ENCODE assay signal across 9 mouse cellular contexts in genomic region chr6:67048880-67049694, GRCm38 (mm10). TPM values are rescaled to one million over a fixed set of nuclear protein-coding genes. Genes with fewer than 3 reads are reported as not detected.
A peak's percentile ranks its signal among the peaks of the same experiment; 100 is the strongest.
DNase-seq lines count a peak whose midpoint lies in the region; ATAC-seq and TF ChIP-seq lines count a peak whose summit lies in the region.
"Had no signal": no experiment of that assay in that cellular context is flagged by ENCODE, and none has a peak within 500 bp of the region (broad histone marks: within the 10 kb centered on the region; RNA-seq: fewer than 3 reads in every experiment).

No protein-coding gene starts in this region.

- H3K27me3 ChIP-seq in G1E (ENCODE audit: insufficient read depth, low read length), result no peaks in the 10 kb centered on the region
- H3K27me3 ChIP-seq in MEL (ENCODE audit: control insufficient read depth in 1 of 2, insufficient read depth in 2 of 2, low read length in 2 of 2), result no peaks in the 10 kb centered on the region
- no peaks in the 10 kb centered on the region for H3K27me3 ChIP-seq in hindbrain, embryonic 13.5 days
- H3K27me3 ChIP-seq: limb, embryonic 12.5 days; Patski had no signal

- 26% methylated on average over 7 of the region's 7 CpGs for WGBS in hindbrain, embryonic 13.5 days

- H3K36me3 ChIP-seq in G1E (replicated peaks), result no peaks in the 10 kb centered on the region
- peaks cover 0 to 31% of the 10 kb centered on the region in 2 experiments; a peak in 2 of 4 replicates for H3K36me3 ChIP-seq in MEL (ENCODE audit: control insufficient read depth in 1 of 2, insufficient read depth in 2 of 2, low read length in 2 of 2)
- no peaks in the 10 kb centered on the region for H3K36me3 ChIP-seq in hindbrain, embryonic 13.5 days
- H3K36me3 ChIP-seq: limb, embryonic 12.5 days had no signal

- peak; percentile 31 for ATAC-seq in G1E (ENCODE audit: extremely low read depth, insufficient number of reproducible peaks, low FRiP score, poor library complexity, severe bottlenecking)
- peak; percentile 84 for ATAC-seq in hindbrain, embryonic 13.5 days (ENCODE audit: low FRiP score)
- ATAC-seq in megakaryocyte-erythroid progenitor cell, adult 5-6 weeks (replicated peaks; ENCODE audit: low FRiP score, low TSS enrichment, poor library complexity, severe bottlenecking), result peak; percentile 44; the same call in 1 of the 2 replicates
- ATAC-seq: Patski had no signal

- TF ChIP-seq POLR2A in MEL (IDR thresholded peaks at IDR 0.05; ENCODE audit: control insufficient read depth in 1 of 2, insufficient read depth in 1 of 2, low read depth in 1 of 2, low read length in 2 of 2, poor library complexity in 1 of 2), result no peak

- no peak overlapping the region for H3K27ac ChIP-seq in MEL (ENCODE audit: control insufficient read depth, low read depth, low read length)
- peak overlapping the region; percentile 62 for H3K27ac ChIP-seq in hindbrain, embryonic 13.5 days
- no peak overlapping the region for H3K27ac ChIP-seq in left cerebral cortex, adult 2 months
- H3K27ac ChIP-seq: limb, embryonic 12.5 days had no signal

- no peaks in the 10 kb centered on the region for H3K79me2 ChIP-seq in MEL (ENCODE audit: control insufficient read depth, insufficient read depth, low read length, poor library complexity)

- peak in 1 of 2 experiments; percentile 28; a peak in 1 of 4 replicates for TF ChIP-seq EP300 in MEL (IDR thresholded peaks at IDR 0.05; ENCODE audit: low read depth in 1 of 2, low read length in 2 of 2)

- intact Hi-C loops in left cerebral cortex, postnatal 36 days (cut with DNase I), result no loop called here
- intact Hi-C loops in left cerebral cortex, adult 2 months (cut with DNase I), result no loop called here

- H3K9me3 ChIP-seq in G1E (replicated peaks), result no peaks in the 10 kb centered on the region
- no peaks in the 10 kb centered on the region for H3K9me3 ChIP-seq in MEL (replicated peaks; ENCODE audit: insufficient read depth, low read length)
- no peaks in the 10 kb centered on the region for H3K9me3 ChIP-seq in hindbrain, embryonic 13.5 days
- H3K9me3 ChIP-seq: limb, embryonic 12.5 days had no signal

- TF ChIP-seq CTCF in G1E (IDR thresholded peaks at IDR 0.05; ENCODE audit: low read depth, low read length) (no peak), MEL (IDR thresholded peaks at IDR 0.05 in 2 of 3, conservative IDR thresholded peaks at IDR 0.05 in 1 of 3; ENCODE audit: control insufficient read depth in 1 of 3, insufficient read depth in 1 of 3, low read depth in 2 of 3, low read length in 3 of 3, poor library complexity in 1 of 3, severe bottlenecking in 1 of 3) (no peak)
- no peak for TF ChIP-seq CTCF in left cerebral cortex, adult 2 months (IDR thresholded peaks at IDR 0.05)

- H3K4me2 ChIP-seq in hindbrain, embryonic 13.5 days, result no peak overlapping the region
- H3K4me2 ChIP-seq: limb, embryonic 12.5 days had no signal

- no peak overlapping the region for H3K9ac ChIP-seq in MEL (ENCODE audit: control insufficient read depth, low read depth, low read length, poor library complexity, severe bottlenecking)
- no peak overlapping the region for H3K9ac ChIP-seq in hindbrain, embryonic 13.5 days
- H3K9ac ChIP-seq: limb, embryonic 12.5 days had no signal

- peaks cover 47% of the 10 kb centered on the region for H3K4me1 ChIP-seq in G1E (ENCODE audit: insufficient read depth, low read depth, low read length)
- peaks cover 11 to 13% of the 10 kb centered on the region in 2 experiments for H3K4me1 ChIP-seq in MEL (ENCODE audit: control insufficient read depth in 1 of 2, insufficient read depth in 2 of 2, low read length in 2 of 2)
- H3K4me1 ChIP-seq in hindbrain, embryonic 13.5 days (replicated peaks), result peaks cover 11% of the 10 kb centered on the region

- no peak for TF ChIP-seq RAD21 in MEL (IDR thresholded peaks at IDR 0.05; ENCODE audit: low read depth, low read length)

- DNase-seq in G1E (ENCODE audit: low spot score), result no peak
- DNase-seq in MEL (ENCODE audit: low read depth, low spot score), result no peak
- DNase-seq in adipocyte (ENCODE audit: low spot score), result no peak
- no peak for DNase-seq in left cerebral cortex, postnatal 36 days (ENCODE audit: low spot score in 2 of 2)
- no peak for DNase-seq in left cerebral cortex, adult 2 months (ENCODE audit: extremely low spot score in 1 of 2, low spot score in 2 of 2)

- H3K4me3 ChIP-seq in G1E (ENCODE audit: low read depth, low read length) (peak overlapping the region; percentile 55; the same call in 1 of the 2 replicates), MEL (ENCODE audit: control insufficient read depth in 1 of 2, insufficient read depth in 1 of 2, low read depth in 2 of 2, low read length in 2 of 2) (no peak overlapping the region)
- no peak overlapping the region for H3K4me3 ChIP-seq in hindbrain, embryonic 13.5 days
- H3K4me3 ChIP-seq in left cerebral cortex, adult 2 months, result no peak overlapping the region
- H3K4me3 ChIP-seq: limb, embryonic 12.5 days had no signal

TF ChIP-seq in MEL, 35 proteins besides CTCF, POLR2A, EP300 and RAD21:
- TF ChIP-seq USF2 (IDR thresholded peaks at IDR 0.05; ENCODE audit: borderline replicate concordance in 1 of 2, insufficient read depth in 1 of 2, low read depth in 1 of 2, low read length in 2 of 2) (no peak), E2F4 (IDR thresholded peaks at IDR 0.05; ENCODE audit: borderline replicate concordance, low read depth, low read length) (no peak), BHLHE40 (IDR thresholded peaks at IDR 0.05; ENCODE audit: borderline replicate concordance, low read depth, low read length) (no peak), KAT2A (conservative IDR thresholded peaks at IDR 0.05; ENCODE audit: low read depth, low read length) (no peak), ETS1 (IDR thresholded peaks at IDR 0.05; ENCODE audit: low read depth, low read length) (peak; percentile 48)
TF ChIP-seq in MEL: peak in this region for 1.

RNA-seq across cellular contexts. Expression of gene Gadd45a, which starts 11.8 kb away (rescaled TPM):
- total RNA-seq in G1E (2014; fragmentation: Nextera tagmentation) (118 and 134 TPM in 2 replicates), G1E (2017) (110 and 118 TPM in 2 replicates), MEL (2012; rRNA removed) (18.1 and 29.3 TPM in 2 replicates)
- polyA plus RNA-seq in G1E (2012) (111 and 121 TPM in 2 replicates), MEL (2012; ENCODE audit: insufficient read depth in 1 of 2, insufficient read length in 2 of 2, low read depth in 1 of 2, low replicate concordance in 2 of 2, missing spikeins in 1 of 2) (10 to 100 TPM in 1 of 2 experiments, not detected in 1; 37.4 TPM)
- 21.0 and 21.5 TPM in 2 replicates for polyA plus RNA-seq in hindbrain, embryonic 13.5 days (2015; fragmentation: Nextera tagmentation; extraction: Ambion mirVana)
- 40.4 and 43.7 TPM in 2 replicates for total RNA-seq in megakaryocyte-erythroid progenitor cell, adult 5-6 weeks (2014; fragmentation: Nextera tagmentation)
- total RNA-seq in megakaryocyte-erythroid progenitor cell, adult 5-6 weeks (2017), result 94.9 and 97.9 TPM in 2 replicates
- 10 to 100 TPM in 1 of 2 experiments, 1 to 10 TPM in 1; 7.2 to 10.5 TPM for total RNA-seq in left cerebral cortex, postnatal 36 days (2021)
- 10 to 100 TPM; 11.5 to 12.7 TPM for total RNA-seq in left cerebral cortex, adult 2 months (2021)

Comparison
In these comparisons a context has a peak if more than half of its experiments do, and no peak if none do; other contexts are left out.
1. ATAC-seq: peak in every context shown above with its lines; median percentile 84 in hindbrain, embryonic 13.5 days; 44 in megakaryocyte-erythroid progenitor cell, adult 5-6 weeks; 31 in G1E.